Mouse (Mus musculus): ENCODE data around the gene 1600015I10Rik. TPM values are rescaled to one million over a fixed set of nuclear protein-coding genes. Genes with fewer than 3 reads are reported as not detected.

1600015I10Rik gene
- polyA plus RNA-seq, 1 experiment from 2014 or later: not detected

Other genes with a start within 250 kb of the 1600015I10Rik start
- gene Gimap4, start 245.3 kb upstream of the 1600015I10Rik start, polyA plus RNA-seq (2015; fragmentation: Nextera tagmentation; extraction: Ambion mirVana): 35.8 and 37.0 TPM in 2 replicates
- gene Gimap6, start 221.7 kb upstream of the 1600015I10Rik start, polyA plus RNA-seq (2015; fragmentation: Nextera tagmentation; extraction: Ambion mirVana): 42.5 and 46.8 TPM in 2 replicates
- 2.3 and 5.2 TPM in 2 replicates for gene Gm28053, start 211.3 kb upstream of the 1600015I10Rik start, polyA plus RNA-seq (2015; fragmentation: Nextera tagmentation; extraction: Ambion mirVana)
- gene Gimap7, start 211.3 kb upstream of the 1600015I10Rik start, polyA plus RNA-seq (2015; fragmentation: Nextera tagmentation; extraction: Ambion mirVana): 0.43 TPM in 1 of 2 replicates, not detected in the other
- 30.4 and 35.0 TPM in 2 replicates for gene Gimap1, start 190.8 kb upstream of the 1600015I10Rik start, polyA plus RNA-seq (2015; fragmentation: Nextera tagmentation; extraction: Ambion mirVana)
- gene Gimap5, start 183.7 kb upstream of the 1600015I10Rik start, polyA plus RNA-seq (2015; fragmentation: Nextera tagmentation; extraction: Ambion mirVana): 8.3 and 9.8 TPM in 2 replicates
- gene Gimap3, start 159.0 kb upstream of the 1600015I10Rik start, polyA plus RNA-seq (2015; fragmentation: Nextera tagmentation; extraction: Ambion mirVana): 0.14 and 0.25 TPM in 2 replicates
- 78.4 and 88.4 TPM in 2 replicates for gene Tmem176a, start 89.0 kb upstream of the 1600015I10Rik start, polyA plus RNA-seq (2015; fragmentation: Nextera tagmentation; extraction: Ambion mirVana)
- 217 and 227 TPM in 2 replicates for gene Tmem176b, start 88.4 kb upstream of the 1600015I10Rik start, polyA plus RNA-seq (2015; fragmentation: Nextera tagmentation; extraction: Ambion mirVana)
- gene Aoc1, start 57.0 kb upstream of the 1600015I10Rik start, polyA plus RNA-seq (2015; fragmentation: Nextera tagmentation; extraction: Ambion mirVana): 0.84 TPM in 1 of 2 replicates, not detected in the other
- gene Doxl2, start 45.1 kb downstream of the 1600015I10Rik start, polyA plus RNA-seq (2015; fragmentation: Nextera tagmentation; extraction: Ambion mirVana): not detected in 2 replicates
- not detected in 2 replicates for gene Svs1, start 57.0 kb downstream of the 1600015I10Rik start, polyA plus RNA-seq (2015; fragmentation: Nextera tagmentation; extraction: Ambion mirVana)
- gene Gpnmb, start 106.7 kb downstream of the 1600015I10Rik start, polyA plus RNA-seq (2015; fragmentation: Nextera tagmentation; extraction: Ambion mirVana): 5.5 and 7.0 TPM in 2 replicates
- gene Malsu1, start 143.9 kb downstream of the 1600015I10Rik start, polyA plus RNA-seq (2015; fragmentation: Nextera tagmentation; extraction: Ambion mirVana): 55.8 and 64.8 TPM in 2 replicates